Mouse (Mus musculus) B cell, adult 62 days (primary cell): ENCODE results near the gene Gm20822. TPM values are rescaled to one million over a fixed set of nuclear protein-coding genes. Genes with fewer than 3 reads are reported as not detected.

Experiments
- total RNA-seq: library from RNA; stranded (reverse); gene quantifications from 4 replicates; pipeline ENCODE4 v1.2.4, GENCODE M21; 2023

The Gm20822 gene
- total RNA-seq = not detected in 4 replicates

DNA sequence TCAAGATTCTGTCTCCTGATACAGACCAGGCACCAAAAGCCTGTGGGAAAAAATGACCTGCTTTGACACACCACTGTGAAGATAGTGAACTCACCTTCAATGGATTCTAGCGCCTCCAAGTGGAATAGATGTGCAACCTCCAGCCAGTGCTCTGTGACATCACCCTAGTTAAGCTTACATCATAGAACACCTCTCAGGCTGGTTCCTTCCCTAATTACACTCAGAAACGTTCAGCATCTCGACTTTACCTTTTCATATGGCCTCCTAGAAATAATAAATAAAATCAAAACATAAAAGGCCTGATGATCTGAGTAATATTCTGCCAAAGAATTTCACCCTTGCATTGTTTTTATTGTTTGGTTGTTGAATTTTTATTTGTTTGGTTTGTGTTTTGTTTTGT is at the start of gene Gm20822:
Gm20822 (minus strand) TSS at position 101 of the 400 bp plus-strand sequence.

